Mouse (Mus musculus) cerebellum, adult 2 months (tissue): ENCODE data around the gene Spata1.

Experiments used
- CTCF ChIP-seq: fragments of 200-500 bp; IDR thresholded peaks from 2 replicates; pipeline ENCODE4 v1.5.1; 2011; ENCODE audit warnings: low read depth, mild to moderate bottlenecking, control low read depth, low read length, moderate library complexity, borderline replicate concordance; ENCODE audit not compliant: insufficient read depth
- POLR2A ChIP-seq: fragments of 200-500 bp; IDR thresholded peaks from 2 replicates; pipeline ENCODE4 v1.6.1; 2011; ENCODE audit warnings: low read length, control low read depth, borderline replicate concordance; ENCODE audit not compliant: insufficient read depth

- no peak for TF ChIP-seq CTCF
- TF ChIP-seq POLR2A: no peak
These were observed 56.2 kb downstream of the Spata1 start for GRCm38 (mm10) chr3:146443380-146443779.
